Mouse (Mus musculus) megakaryocyte, adult 5-6 weeks (primary cell): ENCODE results near the gene Rsph3a. TPM values are rescaled to one million over a fixed set of nuclear protein-coding genes. Genes with fewer than 3 reads are reported as not detected.

Experiments used
- ATAC-seq: 2 replicates; pipeline ENCODE4 v1.8.0; 2016; ENCODE audit warnings: mild to moderate bottlenecking, inconsistent platforms; ENCODE audit not compliant: poor library complexity, severe bottlenecking
- total RNA-seq, 2 experiments: library from RNA; stranded (forward) in 1 of 2; stranded (reverse) in 1 of 2; fragments of 153-499, 151-499 nt in 1 of 2; fragments of 221-1000, 200-1000 nt in 1 of 2; gene quantifications; 2 replicates each; pipeline versions ENCODE4 v1.2.3 to v1.2.4; 2015 to 2017

Rsph3a gene
- total RNA-seq (2015) (33.5 and 43.2 TPM in 2 replicates), total RNA-seq (2017) (17.9 and 26.0 TPM in 2 replicates)

DNA sequence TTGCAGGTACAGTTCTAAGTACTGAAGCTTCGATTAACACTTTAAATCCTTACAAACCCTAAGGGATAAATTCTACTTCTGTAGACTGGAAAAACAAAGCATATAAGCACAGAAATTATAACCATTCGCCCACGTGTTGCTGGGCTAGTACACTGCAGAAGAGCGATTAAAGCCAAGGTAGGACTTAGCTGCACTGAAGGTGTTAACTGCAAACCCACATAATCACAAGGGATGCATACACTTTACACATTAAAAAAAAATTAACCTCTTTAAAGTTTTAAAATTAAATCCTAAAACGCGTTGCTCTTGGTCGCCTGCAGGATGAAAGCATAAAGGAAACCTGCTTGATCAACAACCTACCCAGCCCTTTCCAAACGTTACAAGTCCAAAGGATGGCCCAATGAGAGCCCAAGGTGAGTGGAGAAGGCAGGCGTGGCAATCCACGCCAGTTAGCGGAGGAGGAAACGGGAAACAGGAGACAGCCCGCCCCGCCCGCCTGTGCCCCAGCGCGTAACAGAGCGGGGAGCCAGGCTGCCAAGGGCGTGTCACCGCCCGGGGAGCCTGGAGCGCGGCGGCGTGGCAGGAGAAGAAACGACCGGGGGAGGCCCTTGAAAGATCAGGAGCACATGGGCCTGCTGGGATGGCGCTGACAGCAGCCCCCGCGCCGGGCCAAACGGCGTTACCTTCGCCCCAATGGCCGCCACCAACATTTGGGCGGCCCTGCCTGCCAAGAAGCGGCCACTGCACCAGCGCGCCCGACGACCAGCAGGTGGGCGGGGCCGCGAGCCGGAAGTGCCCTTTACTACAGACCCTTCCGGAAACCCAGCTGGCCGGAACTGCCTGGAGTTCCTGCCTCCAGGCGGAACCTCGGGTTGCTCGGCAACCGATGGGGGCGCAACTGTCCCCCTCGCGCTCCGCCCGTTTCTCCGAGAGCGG is at the start of gene Rsph3a:
Gene Rsph3a, plus strand, starts transcription at position 498 of the 936 bp plus-strand sequence.
- ATAC-seq: peak; percentile 90

DNA sequence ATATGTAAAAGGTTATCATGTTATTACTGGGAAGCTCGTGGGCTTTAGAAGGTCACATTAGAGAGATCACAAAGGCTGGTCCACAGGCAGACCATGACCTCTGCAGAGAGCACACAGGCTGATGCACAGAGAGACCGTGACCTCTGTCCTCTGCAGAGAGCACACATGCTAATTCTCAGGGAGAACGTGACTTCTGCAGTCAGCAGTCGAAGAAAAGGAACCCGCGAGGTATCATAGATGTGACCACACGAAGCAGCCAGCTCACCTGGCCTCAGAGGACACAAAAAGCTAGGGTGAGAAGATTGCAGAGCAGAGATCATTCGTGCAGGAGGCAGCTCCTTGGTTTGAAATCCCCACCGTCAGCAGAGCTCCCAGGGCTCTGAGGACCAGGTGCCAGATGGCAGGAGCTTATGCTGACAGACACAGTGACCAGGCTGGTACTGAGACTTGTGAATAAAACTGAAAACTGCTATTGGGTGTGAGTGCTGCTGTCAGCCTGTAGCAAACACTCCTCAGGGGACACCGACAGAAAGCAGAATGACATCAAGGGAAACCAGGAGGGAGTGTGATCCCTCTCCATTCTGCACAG is 49.3 kb upstream of the Rsph3a start:
- ATAC-seq: no peak

DNA sequence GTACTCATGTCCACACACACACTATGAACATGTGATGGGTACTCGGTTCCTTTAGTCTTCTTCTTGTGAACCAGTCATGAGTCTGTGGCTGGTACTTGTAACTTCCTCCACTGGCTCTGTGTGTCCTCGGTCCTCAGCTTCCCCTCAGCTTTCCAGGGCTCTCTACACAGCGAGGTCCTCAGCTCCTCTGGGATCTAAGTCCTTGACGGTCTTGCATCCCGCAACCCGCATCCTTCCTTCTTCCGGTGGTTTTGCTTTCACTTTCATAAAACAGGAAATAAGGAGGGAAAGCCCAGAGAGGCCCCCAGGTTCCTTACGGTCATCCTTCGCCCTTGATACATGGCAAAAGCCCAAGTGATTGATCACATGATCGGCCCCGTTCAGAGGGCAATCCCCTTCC is 48.3 kb upstream of the Rsph3a start:
- peak; percentile 70 for ATAC-seq

DNA sequence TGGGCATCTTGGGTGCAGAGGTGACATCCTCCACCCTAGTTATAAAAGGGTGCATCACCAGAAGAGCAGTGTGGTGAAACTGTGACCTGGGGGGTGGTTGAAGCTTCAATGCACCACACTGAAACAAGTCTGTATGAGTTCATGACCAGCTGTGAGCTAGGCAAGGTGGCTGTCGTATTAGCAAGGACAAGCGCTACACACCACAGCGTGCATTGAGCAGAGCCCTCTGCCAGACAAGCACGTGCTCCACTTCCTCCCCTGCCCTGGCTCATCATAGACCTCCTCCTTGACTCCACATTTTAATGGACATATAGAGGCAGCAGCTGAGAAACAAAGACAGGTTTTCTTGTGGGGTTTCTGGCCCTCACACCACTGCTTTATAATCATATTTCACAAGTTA is 47.7 kb upstream of the Rsph3a start:
- peak; percentile 35; the same call in 1 of the 2 replicates for ATAC-seq

DNA sequence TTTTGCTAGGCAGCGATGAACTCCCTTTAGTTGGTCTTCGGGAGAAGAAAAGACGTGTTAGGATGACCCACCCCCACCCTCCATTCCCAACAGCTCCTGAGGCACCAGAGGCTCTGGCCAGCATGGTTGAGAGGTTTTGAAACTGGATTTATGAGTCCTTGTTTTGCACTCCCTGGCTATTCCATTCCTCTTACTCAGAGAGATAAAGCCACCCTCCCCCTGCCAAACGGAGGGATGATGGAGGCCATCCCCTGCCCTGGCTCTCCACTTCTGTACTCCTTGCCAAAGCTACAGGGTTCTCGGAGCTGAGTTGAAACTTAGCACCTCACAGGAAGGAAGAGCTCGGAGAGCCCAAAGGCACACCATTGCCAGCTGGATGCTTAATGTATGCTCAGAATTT is 46.2 kb upstream of the Rsph3a start:
- no peak for ATAC-seq

DNA sequence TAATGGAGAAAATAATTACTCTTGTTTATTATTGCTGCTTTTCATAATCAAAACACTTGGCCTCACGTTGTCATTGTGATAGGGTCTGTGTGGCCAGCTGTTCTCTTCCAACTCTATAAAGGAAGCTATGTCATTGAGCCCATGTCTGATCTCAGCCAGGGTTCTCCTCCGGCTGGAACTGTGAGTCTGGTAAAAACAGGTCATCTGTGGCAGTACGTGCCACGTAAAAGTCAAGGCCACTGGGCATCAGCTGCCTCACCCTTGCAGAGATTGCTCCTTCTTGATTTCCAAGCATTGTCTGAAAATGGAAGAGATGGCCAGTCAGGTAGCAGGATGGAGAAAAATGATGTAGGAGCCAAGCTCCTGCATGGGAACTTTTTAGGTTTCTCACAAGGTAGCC is 45.5 kb upstream of the Rsph3a start:
- ATAC-seq: no peak

DNA sequence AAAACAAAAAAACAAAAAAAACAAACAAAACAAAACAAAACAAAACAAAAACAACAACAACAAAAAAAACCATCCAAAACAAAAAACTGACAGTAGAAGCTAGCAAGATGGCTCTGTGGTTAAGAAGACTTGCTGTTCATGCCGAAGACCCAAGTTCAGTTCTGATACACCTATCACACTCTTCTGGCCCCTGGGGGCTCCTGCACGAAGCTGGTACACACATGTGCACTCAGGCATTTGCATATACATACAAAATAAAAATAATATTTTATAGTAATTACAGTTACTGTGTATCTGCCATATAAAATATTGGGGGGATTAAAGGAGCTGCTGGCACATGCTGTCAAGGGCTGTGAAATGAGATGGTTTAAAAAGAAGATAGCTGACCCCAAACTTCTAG is 43.9 kb upstream of the Rsph3a start:
- no peak for ATAC-seq

DNA sequence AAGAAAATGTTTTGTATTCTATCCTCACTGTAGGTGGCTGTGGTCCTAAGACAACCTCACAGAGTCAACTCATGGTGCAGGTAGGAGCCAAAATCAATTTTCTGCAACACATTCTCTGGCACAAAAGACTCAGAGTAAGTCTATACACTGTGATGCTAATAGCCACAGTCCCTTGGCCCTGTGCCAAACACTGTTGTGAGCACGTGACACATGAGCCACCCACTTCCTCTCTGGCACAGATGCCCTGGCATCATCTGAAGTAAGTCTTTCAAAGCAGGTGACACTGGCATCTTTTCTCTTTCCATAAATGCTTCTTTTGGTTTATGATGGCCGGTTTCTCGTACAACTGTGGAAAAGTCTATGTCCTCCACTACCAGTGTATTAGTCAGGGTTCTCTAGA is 43.1 kb upstream of the Rsph3a start:
- peak; percentile 81 for ATAC-seq

DNA sequence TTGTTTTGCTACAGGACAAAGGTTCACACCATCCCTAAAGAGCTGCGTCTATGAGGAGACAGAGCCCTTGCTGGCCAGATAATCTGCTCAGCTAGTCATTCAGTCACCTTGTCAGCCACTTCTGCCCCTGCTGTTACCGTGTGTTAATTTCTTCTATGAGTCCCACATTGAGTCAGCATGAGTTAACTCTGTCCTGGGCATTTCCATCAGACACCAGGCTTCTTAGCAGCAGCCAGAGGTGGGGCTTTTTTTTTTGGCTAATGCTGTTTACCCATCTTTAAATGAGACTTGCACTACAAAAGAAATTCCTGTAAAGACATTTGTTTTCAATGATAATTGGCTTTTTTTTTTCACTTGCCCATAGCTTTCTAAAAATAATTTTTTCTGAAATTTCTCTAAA is 40.4 kb upstream of the Rsph3a start:
- no peak for ATAC-seq

DNA sequence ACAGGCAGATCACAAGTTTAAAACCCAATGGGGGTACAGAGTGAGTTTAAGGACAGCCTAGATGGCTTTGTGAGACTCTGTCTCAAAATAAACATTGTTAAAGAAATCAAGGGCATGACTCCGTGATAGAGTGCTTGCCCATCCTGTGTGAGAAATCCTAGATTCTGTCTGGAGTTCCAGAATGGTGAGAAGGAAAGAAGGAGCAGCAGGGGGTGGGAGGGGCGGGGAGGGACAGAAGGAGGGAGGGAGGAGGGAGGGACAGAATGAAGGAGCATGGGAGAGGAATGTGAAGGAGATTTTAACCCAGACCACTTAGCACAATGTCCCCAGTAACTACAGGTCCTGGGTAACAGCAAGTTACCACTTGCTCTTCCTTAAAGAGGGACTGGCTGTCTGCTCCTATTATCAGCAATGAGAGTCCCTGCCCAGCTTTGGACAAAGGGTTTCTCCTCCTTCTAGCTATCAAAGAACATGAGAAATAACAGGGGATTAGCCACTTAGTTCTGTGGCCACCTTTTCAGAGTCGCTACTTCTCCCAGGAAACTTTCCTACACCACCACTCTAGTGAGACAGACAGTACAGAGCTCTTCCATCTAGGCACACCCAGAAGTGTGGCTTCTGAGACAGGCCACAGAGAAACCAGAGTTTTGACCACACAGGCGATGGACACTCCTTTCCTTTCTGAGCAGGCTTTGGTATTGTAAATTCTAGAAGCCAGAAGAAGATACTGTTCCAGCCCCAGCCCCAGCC is 39.3 kb upstream of the Rsph3a start:
- peak; percentile 64 for ATAC-seq

DNA sequence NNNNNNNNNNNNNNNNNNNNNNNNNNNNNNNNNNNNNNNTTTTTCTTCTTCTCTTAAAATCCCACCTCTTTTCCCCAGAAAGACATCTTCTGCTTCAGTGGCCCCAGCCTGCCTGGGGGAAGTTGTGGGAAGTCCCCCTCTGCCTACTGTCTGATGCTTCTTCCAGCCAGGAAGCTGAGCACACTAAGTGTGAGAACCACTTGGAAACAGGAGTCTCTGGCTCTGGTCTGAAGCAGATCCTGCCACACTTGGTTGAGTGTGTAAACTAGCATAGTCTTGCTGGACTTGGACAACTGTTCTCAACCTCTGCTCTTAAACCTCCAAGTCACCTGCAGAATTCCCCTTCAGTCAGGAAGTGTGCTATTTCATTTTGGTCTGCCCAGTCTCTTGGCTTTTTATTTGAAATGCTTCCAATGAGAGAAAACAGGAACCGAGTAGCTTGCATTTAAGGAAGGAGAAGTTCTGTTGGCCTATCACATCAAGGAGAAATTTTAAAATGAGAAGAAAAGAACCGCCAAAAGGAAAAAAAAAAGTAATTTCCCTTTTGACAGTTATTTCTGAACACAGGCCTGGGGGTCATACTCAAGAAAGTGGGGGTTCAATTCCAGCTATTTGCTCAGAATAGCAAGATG is 30.7 kb upstream of the Rsph3a start:
- ATAC-seq: peak; percentile 38

DNA sequence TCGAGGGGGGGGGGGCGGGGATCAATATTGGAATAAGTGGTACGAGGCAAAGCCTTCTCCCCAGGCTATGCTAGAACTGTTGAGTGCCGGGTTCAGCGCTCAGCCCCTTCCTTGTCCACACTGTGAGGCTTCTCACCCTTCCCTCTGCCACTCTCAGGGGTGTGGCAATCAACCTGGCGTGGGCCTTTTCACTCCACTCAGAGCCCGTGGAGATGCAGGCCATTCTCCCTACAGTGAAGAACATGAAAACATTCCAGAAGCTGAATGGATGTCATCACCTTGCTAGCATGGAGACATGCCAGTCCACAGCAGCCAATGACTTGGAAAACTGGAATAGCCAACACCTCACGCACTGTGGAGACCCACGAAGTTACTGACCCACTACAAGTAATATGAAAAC is 29.6 kb upstream of the Rsph3a start:
- ATAC-seq: no peak

DNA sequence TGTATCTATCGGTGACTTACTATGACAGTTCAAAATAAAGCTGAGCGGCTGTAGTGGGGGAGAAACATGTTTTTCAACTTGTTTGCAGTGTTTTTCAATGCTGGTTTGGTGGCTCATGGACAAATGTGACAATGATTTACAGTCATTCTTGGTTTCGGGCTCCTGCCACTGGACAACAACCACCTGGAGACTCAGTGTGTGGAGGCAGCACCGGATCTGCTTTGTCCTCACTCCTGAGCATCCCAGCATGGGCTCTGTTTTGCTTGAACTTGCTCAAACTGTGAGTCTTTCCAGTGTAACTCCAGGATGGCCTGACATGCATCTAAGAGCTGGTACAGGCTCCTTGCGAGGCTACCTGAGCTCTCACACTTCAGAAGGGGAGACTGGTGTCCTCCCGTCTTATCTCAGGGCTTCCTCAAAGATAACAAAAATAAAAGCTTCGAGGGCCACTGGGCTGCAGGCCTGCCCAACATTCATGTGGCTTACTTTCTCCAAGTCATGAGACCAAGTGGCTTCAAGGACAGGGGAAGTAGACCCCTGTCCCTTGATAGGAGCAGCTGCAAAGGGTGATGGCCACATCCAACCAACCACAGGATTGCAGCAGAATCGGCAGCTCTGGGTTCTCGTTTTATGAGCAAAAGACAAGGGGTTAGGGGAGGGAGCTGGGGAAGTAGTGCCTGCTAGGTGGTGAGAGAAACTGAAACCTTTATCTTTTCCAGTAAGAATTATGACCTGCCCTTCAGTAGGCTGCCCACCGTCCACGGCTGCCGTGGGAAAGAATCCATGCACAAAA is 28.4 kb upstream of the Rsph3a start:
- peak; percentile 95 for ATAC-seq

DNA sequence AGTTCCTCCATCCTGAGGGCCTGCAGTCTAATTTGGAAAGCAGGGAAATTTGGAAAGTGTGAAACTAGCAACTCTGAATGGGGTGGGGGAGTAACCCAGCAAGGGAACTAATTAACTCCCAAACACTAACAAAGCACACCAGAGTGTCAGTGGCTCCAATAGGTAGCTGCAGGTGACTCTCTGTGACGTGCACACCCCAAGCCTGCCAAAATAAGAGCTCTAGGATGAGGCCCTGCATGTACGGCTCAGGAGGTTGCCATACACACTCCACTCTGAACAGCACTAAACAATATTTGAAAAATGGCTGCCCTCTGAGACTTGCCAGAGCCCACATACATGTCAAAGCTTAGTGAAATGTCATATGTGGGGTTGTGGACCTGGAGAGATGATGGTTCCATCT is 27.1 kb upstream of the Rsph3a start:
- no peak for ATAC-seq

DNA sequence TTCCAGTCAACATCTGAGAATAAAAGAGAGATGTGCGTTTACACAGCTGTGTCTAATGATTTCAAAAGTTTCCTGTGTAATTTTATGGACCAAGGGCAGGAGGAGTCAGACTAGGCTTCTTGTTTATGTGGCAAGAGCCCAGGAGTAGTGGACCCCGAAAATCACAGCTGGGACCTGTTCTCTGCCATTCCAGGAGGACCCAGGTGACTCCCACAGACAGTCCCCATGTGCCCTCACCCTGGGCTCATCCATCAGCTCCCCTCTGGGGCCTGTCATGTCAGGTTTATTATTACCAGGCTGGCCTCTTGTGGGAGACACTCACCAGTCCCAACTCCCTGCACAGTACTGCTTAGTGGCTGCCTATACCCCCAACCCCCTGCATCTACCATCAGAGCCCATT is 26.2 kb upstream of the Rsph3a start:
- ATAC-seq: no peak

DNA sequence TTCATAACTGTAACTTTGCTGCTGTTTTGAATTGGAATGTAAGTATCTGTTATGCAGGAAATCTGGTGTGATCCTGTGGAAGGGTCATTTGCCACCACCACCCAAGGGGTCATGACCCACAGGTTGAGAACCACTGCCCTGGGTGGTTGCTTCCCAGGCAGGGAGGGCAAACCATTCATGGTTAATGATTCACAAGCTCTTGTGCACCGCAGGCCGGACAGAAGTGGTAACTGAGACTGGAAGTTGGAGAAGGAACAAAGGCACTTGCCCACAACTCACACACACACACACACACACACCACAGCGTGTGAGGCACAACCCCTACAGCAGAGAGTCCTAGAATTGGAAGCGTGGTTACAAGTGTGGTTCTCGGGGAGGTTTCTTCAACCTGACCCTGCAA is 22.9 kb upstream of the Rsph3a start:
- peak; percentile 35 for ATAC-seq

DNA sequence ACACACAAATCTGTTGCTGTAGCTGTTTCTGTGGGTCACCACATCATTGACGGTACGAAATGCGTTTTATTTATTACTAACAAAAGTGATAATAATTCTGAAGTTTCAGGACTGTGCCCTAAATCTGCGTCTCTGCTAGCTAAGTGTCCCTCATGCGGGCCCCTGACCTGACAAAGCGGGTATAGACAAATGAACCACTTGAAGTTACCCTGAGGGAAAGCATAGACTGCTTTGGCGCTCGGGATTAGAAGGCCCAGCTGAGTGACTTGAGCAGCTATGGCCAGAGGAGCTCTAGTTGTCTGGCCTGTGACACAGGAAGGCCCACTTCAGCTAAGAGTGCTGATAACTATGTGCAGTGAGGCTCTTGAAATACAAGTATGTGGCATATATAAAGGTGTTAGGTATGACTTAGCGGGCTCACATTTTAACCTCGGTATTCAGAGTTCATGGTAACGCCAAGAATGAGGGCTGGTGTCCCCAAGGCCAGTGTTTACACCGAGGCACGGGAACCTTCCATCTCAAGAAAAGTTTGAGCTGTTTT is 21.2 kb upstream of the Rsph3a start:
- ATAC-seq: no peak

DNA sequence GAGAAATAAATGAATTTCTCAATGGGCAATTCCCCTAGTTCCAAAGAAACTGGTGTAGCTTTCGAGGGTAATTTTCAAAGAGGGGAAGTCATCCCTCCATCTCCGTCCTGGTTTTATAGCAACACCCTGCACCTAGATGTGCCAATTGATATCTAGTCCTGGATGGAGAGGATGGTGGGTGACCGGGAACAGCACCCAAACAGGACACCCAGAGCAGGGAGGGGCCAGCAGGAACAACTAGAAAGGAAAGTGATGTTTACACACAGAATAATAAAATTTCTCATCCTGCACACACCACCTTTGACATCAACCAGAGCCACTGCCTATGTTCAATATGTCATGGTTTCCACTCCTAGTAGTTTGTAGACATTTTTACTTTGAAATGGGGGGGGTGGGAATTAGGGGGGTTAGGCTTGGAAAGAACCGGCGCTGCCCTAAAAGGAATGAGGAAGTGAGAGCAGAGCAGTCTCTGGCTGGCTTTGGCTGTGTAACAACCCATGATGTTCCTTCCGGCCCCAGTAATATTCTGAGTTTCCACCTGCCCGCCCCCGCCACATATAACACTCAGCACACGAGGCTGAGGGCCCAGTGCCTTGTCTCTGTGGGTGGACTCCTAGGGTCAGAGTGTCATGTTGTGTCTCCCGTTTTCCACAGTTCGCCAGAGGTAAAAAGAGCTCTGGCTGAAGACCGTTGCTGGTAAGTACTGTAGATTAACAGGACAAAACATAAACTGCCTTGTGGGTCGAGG is 19.8 kb upstream of the Rsph3a start, which contains the start of gene Tagap:
Gene Tagap, plus strand, starts transcription at position 588 of the 748 bp plus-strand sequence.
- ATAC-seq: peak; percentile 83
